Mouse (Mus musculus) liver, adult 2 months (tissue): ENCODE measurements around the gene Opalin.

Experiments used
- CTCF ChIP-seq: fragments of 200-500 bp; IDR thresholded peaks from 2 replicates; pipeline ENCODE4 v1.5.1; 2011; ENCODE audit warnings: low read depth, low read length, control low read depth
- POLR2A ChIP-seq: fragments of 200-500 bp; IDR thresholded peaks from 2 replicates; pipeline ENCODE4 v1.6.1; 2011; ENCODE audit warnings: low read length, control low read depth; ENCODE audit not compliant: insufficient read depth; ENCODE audit errors: extremely low read depth

- TF ChIP-seq POLR2A, result no peak
- TF ChIP-seq CTCF, result no peak
Measured at GRCm38 (mm10) chr19:41101390-41101789, 24.5 kb upstream of the Opalin start.
